Mouse (Mus musculus) CD4-positive, CD25-positive, alpha-beta regulatory T cell, adult 2 months (primary cell): ENCODE measurements around the gene Adgrg6.

Experiments used
- DNase-seq: peaks from one replicate; pipeline ENCODE4 v3.0.0-alpha.2; 2012; ENCODE audit warnings: low read depth, low spot score

The Adgrg6 gene

DNA sequence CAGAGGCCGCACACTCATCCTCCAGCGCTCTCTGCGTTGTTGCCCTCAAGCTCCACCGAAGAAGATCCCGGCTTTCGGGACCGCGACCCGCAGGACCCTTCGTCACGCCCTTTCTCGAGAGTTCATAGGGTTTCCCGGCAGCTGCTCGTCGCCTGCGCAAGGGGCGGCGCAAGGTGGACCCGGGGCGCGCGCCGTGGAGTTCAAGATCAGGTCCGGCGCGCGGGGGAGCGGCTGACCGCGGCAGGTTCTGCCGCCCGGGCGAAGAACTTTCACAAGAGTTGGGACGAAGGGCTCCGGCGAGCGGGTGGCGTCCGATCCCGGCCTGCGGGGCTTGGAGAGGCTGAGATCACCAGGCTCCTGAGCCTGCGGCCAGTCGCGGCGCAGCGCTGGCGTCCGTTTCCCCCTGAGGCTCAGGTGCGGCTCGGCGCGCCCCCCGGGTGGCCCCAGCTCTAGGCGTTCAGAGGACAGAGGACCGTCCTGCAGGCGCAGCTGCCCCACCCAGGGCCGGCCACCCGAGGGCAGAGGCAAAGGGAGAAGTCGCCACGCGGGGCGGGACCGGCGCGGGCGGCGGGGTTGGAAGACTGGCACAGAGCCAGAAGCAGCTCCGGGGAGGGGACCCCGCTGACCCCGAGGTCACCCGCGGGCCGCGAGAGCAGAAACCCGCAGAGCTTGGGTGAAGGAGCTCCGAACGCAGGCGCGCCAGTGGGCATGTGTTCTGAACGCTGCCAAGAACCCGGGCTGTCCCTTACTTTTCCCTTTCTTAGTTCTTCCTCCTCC, at the start of gene Adgrg6:
TSS of gene Adgrg6 (minus strand) at position 719 of the 777 bp plus-strand sequence.
- peak; percentile 0 for DNase-seq

- no peak for DNase-seq
Measured at GRCm38 (mm10) chr10:14592215-14592614, 46.8 kb upstream of the Adgrg6 start.

- no peak for DNase-seq
Measured at GRCm38 (mm10) chr10:14590816-14591215, 45.4 kb upstream of the Adgrg6 start.

- no peak for DNase-seq
Measured at GRCm38 (mm10) chr10:14589667-14590066, 44.2 kb upstream of the Adgrg6 start.

- no peak for DNase-seq
Measured at GRCm38 (mm10) chr10:14583496-14583895, 38.0 kb upstream of the Adgrg6 start.

DNA sequence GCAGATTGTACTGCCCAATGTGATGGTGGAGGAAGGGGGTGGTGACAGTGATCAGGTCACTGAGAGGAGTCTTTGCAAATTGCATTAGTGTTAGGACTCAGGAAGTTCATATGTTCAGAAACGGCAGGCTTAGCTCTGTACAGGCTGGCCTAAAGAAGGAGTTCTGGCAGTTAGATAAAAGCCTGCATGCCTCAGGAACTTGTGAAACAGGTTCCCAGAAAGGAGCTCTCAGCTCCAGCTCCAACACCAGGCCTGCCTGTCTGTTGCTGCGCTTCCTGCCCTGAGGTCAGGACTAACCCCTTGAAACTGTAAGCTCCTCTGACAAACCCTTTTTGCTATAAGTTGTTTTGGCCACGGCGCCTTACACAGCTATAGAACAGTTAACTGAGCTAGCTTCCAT, 28.8 kb upstream of the Adgrg6 start:
- DNase-seq = no peak

DNA sequence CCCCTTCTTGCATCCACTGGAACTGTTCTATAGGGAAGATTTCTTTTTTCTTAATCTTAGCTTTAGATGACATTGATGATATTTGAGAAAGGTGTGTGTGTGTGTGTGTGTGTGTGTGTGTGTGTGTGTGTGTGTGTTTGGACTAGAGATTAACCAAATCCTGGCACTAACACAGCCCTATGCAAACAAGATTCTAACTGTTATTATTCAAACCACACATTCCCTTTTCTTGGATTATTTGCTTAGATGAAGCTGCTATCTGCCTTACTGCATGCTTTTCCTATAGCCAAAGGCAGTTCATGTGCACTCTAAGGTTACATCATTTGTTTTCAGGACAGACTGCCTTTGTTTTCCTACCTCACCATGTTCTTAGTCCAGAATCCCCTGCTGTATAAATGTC, 25.7 kb upstream of the Adgrg6 start:
- DNase-seq = no peak

- no peak for DNase-seq
Measured at GRCm38 (mm10) chr10:14570616-14571015, 25.2 kb upstream of the Adgrg6 start.

- DNase-seq = no peak
Measured at GRCm38 (mm10) chr10:14546111-14546551, 672 bp upstream of the Adgrg6 start.

DNA sequence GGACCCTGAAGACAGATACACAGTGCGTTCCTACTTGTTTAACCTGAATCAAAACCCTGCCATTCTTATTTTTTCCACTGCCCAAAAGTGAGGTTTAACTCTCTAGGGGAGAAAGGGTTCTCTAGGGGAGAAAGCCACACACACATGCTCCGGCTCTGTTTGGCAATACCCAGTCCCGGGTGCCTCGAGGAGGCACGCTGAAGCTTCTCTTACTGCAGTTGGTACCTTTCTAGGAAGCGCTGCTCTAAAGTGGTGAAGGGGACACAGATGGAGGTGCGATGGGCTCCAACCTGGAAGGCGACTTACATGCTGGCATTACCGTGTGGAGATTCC, 885 bp downstream of the Adgrg6 start:
- no peak for DNase-seq

DNA sequence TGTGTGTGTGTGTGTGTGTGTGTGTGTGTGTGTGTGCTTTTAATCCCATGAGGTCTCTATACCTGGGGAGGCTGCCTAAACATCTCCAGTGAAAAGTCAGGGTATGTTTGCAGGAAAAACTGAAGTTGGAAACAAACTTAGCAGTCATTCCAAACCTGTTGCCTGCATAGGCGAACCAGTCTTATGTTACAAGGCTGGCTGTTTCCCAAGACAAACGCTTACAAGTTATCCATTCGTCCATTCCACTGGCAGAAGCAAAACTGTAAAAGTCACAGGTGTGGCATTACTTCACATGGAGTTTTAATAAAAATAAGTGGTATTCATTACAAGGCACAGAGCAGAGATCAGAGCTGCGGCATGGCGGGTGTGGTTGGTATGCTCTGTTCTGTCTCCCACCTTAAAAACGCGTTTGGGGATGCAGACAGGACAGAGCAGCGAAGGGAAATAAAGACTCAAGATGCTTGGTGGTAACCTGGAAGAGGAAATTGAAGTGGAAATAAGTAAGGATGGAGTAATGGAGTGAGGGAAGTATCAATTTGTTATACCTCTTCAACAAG, 1.9 kb downstream of the Adgrg6 start:
- no peak for DNase-seq

GRCm38 (mm10) chr10:14537102-14537501, 8.4 kb downstream of the Adgrg6 start:
- DNase-seq = no peak

DNA sequence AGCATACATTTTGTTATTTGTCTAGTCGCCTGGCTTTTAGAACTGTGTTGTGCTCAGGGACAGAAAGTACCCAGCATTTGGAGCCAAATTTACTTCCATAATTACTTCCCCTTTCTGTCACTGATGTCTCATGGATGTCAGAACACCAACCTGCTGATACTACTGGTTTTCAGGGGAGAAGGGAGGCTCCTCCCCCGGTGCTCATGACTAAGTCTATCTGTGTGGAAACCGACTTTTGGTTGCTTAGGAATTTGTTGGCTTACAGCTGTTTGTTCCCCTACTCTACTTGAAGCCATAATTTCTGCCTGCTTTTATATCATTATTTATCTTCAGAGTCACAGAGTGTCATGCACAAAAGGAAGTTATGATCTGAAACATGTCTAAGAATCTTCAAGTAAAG, 14.4 kb downstream of the Adgrg6 start:
- no peak for DNase-seq

- no peak for DNase-seq
Measured at GRCm38 (mm10) chr10:14530670-14531069, 14.8 kb downstream of the Adgrg6 start.

GRCm38 (mm10) chr10:14527765-14528164, 17.7 kb downstream of the Adgrg6 start:
- no peak for DNase-seq

- no peak for DNase-seq
Measured at GRCm38 (mm10) chr10:14522729-14523128, 22.7 kb downstream of the Adgrg6 start.

- DNase-seq = no peak
Measured at GRCm38 (mm10) chr10:14520912-14521675, 24.4 kb downstream of the Adgrg6 start.

DNA sequence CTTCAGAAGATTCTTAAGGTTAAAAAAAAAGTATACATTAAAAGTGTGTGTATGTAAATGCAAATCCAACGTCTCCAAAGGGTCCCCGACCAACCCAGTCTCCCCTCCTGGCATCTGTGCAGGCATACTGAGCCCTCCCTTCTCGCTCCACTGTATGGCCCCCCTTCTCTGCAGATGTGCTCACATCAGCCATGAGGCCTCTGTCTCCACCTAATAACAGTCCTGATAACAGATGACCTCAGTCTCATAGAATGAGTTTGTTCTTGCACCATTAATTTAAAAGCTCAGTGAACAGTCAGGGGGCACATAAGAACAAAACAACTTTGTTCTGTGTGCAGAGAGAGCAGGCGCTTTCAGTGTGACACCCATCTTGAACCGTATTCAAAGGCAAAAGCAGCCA, 27.6 kb downstream of the Adgrg6 start:
- no peak for DNase-seq

GRCm38 (mm10) chr10:14511904-14512663, 33.4 kb downstream of the Adgrg6 start:
- DNase-seq = no peak

GRCm38 (mm10) chr10:14511157-14511556, 34.3 kb downstream of the Adgrg6 start:
- DNase-seq = no peak

- DNase-seq = no peak
Measured at GRCm38 (mm10) chr10:14495658-14496057, 49.8 kb downstream of the Adgrg6 start.

DNA sequence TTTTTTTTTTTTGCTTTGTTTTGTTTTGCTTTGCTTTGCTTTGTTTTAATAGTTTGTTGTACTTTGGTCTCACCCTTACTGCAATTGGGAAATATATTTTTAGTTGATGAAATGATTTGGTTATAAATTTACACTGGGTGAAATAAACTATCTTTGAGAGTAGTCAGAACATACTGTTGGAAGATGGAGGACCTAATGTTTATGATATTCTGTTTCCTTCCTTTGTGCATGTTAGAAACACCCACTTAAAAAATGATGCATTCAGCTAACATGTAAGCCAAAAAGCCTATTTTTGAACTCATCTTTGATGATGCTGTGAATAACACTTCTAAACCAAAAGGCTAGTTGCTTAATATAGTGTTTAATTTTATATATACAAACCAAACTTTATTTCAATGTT, 50.3 kb downstream of the Adgrg6 start:
- DNase-seq = no peak
